Mouse (Mus musculus) heart, embryonic 11.5 days (tissue): ENCODE results near the gene Elovl7. TPM values are rescaled to one million over a fixed set of nuclear protein-coding genes. Genes with fewer than 3 reads are reported as not detected.
A peak's percentile ranks its signal among the peaks of the same experiment; 100 is the strongest.

Experiments
- ATAC-seq: fragments of 200-750 bp; cut with Nextera tagmentation; replicated peaks from 2 replicates; pipeline ENCODE4 v1.8.0; 2017; ENCODE audit warnings: moderate library complexity; ENCODE audit not compliant: insufficient number of reproducible peaks, low FRiP score, low TSS enrichment
- H3K27ac ChIP-seq: fragments of 300-500 bp; sonication (generic); 2 replicates; pipeline ENCODE4 v1.5.1; 2014; ENCODE audit warnings: mild to moderate bottlenecking, low read depth, low read length
- H3K27me3 ChIP-seq: fragments of 300-500 bp; sonication (generic); 2 replicates; pipeline ENCODE4 v1.6.1; 2014; ENCODE audit warnings: mild to moderate bottlenecking, low read length, mixed read lengths; ENCODE audit not compliant: control insufficient read depth, insufficient read depth
- H3K36me3 ChIP-seq: fragments of 300-500 bp; sonication (generic); 2 replicates; pipeline ENCODE4 v1.6.1; 2014; ENCODE audit warnings: mild to moderate bottlenecking, low read length, moderate library complexity, mixed read lengths; ENCODE audit not compliant: control insufficient read depth, insufficient read depth
- H3K4me1 ChIP-seq: fragments of 300-500 bp; sonication (generic); 2 replicates; pipeline ENCODE4 v1.6.1; 2014; ENCODE audit warnings: low read length; ENCODE audit not compliant: control insufficient read depth, insufficient read depth
- H3K4me2 ChIP-seq: fragments of 300-500 bp; sonication (generic); 2 replicates; pipeline ENCODE4 v1.6.1; 2014; ENCODE audit warnings: mild to moderate bottlenecking, moderate library complexity
- H3K4me3 ChIP-seq: fragments of 300-500 bp; sonication (generic); 2 replicates; pipeline ENCODE4 v1.5.1; 2014; ENCODE audit warnings: low read depth, low read length
- H3K9ac ChIP-seq: fragments of 300-500 bp; sonication (generic); 2 replicates; pipeline ENCODE4 v1.6.1; 2014; ENCODE audit warnings: mild to moderate bottlenecking, low read depth, low read length, moderate library complexity
- H3K9me3 ChIP-seq: fragments of 300-500 bp; sonication (generic); replicated peaks from 2 replicates; pipeline ENCODE4 v1.6.1; 2016; ENCODE audit warnings: low read length; ENCODE audit not compliant: control insufficient read depth
- WGBS: fragments of 180-500 bp; shearing (Covaris S2); extraction: QIAGEN DNeasy Blood & Tissue Kit; methylation state at CpG from one replicate; pipeline ENCODE4 v1.1.7; 2014; ENCODE audit not compliant: insufficient replicate concordance; 5-methylcytosine and 5-hydroxymethylcytosine counted together
- polyA plus RNA-seq: library from polyadenylated mRNA; unstranded; fragments of >200 nt; fragmentation: Nextera tagmentation; extraction: Ambion mirVana; gene quantifications from 2 replicates; pipeline ENCODE4 v1.2.1, GENCODE M21; 2014

Gene Elovl7
- polyA plus RNA-seq, result 0.96 and 1.5 TPM in 2 replicates

DNA sequence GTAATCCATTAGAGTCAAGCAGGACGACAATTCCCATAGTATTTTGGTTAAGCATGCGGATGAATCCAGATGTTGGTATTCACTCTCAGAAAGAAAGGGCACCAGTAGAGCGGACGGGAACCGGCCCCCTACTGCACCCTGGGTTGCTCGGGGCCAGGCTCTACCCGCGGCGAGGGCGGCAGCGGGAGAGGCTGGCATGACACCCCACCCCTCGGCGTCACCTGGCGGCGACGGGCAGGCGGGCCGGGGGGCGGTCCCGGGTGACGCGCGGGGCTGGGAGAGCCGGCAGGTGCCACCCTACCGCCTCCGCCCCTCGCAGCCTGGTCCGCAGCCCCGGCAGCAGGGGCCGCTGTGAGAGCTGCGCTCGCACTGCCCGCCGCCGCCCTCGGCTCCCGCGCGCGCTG, at the start of gene Elovl7:
TSS of gene Elovl7 (plus strand) at position 324 of the 404 bp plus-strand sequence.
- H3K27me3 ChIP-seq, result peaks cover 46% of the 10 kb centered on the region

DNA sequence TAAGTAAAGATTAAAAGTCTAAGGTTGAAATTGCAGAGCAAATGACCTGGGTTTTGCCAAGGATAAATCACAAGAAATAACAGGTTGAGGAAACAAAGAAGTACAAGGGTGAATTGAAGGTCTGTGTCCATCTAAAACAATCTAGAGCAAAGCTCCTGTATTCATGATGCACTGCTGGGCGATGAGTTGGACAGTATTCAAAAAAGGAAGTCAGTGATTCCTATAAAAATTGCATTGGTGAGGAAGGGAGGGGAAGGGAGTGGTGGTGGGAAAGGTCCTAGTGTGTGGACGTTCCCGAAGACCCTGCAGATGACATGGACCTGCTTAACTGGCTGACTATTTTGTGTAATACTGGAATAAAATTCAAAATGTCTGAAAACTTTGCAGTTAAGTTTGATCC, 49.6 kb upstream of the Elovl7 start:
- H3K27ac ChIP-seq, result no peak overlapping the region
- H3K4me1 ChIP-seq, result peaks cover 2% of the 10 kb centered on the region; the same call in 1 of the 2 replicates
- H3K9me3 ChIP-seq, result no peaks in the 10 kb centered on the region
- 91% methylated on average over 3 of the region's 3 CpGs for WGBS
- H3K36me3 ChIP-seq, result no peaks in the 10 kb centered on the region; the same call in 1 of the 2 replicates
- no peak overlapping the region for H3K4me2 ChIP-seq
- no peak overlapping the region for H3K4me3 ChIP-seq
- no peaks in the 10 kb centered on the region for H3K27me3 ChIP-seq
- no peak for ATAC-seq
- H3K9ac ChIP-seq, result no peak overlapping the region

More for the DNA sequence above, at the start of gene Elovl7:
- Histone ChIP-seq H3K4me3 (peak within 1 kb of the TSS; percentile 65), H3K27ac (no peak within 1 kb of the TSS), H3K9ac (peak within 1 kb of the TSS; percentile 57), H3K4me2 (peak within 1 kb of the TSS; percentile 93), H3K36me3 (no peaks in the 10 kb centered on the region), H3K4me1 (peaks cover 7% of the 10 kb centered on the region; the same call in 1 of the 2 replicates), H3K9me3 (no peaks in the 10 kb centered on the region)
- WGBS, result under 1% methylated on average over 39 of the region's 40 CpGs
- peak; percentile 82 for ATAC-seq

DNA sequence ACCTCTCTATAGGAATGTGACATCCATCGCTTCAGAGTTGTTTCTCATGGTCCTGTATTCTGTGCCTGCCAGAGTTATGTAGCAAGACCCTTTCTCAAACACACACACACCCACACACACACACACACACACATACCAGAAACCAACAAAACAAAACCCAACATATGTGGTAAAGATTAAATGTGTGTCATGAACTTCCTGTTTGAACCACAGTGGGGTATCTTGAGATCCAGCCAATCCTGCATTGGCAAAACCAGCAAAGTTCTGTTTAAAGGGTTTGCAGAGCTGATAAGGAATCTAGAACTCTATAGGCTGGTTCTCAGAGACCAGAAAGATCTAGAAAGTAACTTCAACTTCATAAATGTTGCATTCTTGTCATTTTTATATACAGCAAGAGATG, 44.2 kb upstream of the Elovl7 start:
- WGBS, result 92% methylated on average over 1 of the region's 1 CpGs
- Histone ChIP-seq H3K9ac (no peak overlapping the region), H3K27ac (no peak overlapping the region), H3K4me1 (no peaks in the 10 kb centered on the region), H3K27me3 (no peaks in the 10 kb centered on the region), H3K36me3 (no peaks in the 10 kb centered on the region; the same call in 1 of the 2 replicates), H3K9me3 (no peaks in the 10 kb centered on the region), H3K4me3 (no peak overlapping the region), H3K4me2 (no peak overlapping the region)
- ATAC-seq, result no peak

- ATAC-seq, result no peak
- H3K9me3 ChIP-seq, result no peaks in the 10 kb centered on the region
- no peak overlapping the region for H3K27ac ChIP-seq
- no peaks in the 10 kb centered on the region for H3K27me3 ChIP-seq
- H3K9ac ChIP-seq, result no peak overlapping the region
- H3K4me1 ChIP-seq, result no peaks in the 10 kb centered on the region
- H3K36me3 ChIP-seq, result peaks cover 2% of the 10 kb centered on the region; the same call in 1 of the 2 replicates
- H3K4me2 ChIP-seq, result no peak overlapping the region
- no peak overlapping the region for H3K4me3 ChIP-seq
- WGBS, result 76% methylated on average over 8 of the region's 8 CpGs
Measured at GRCm38 (mm10) chr13:108170511-108170910, 43.7 kb upstream of the Elovl7 start.

DNA sequence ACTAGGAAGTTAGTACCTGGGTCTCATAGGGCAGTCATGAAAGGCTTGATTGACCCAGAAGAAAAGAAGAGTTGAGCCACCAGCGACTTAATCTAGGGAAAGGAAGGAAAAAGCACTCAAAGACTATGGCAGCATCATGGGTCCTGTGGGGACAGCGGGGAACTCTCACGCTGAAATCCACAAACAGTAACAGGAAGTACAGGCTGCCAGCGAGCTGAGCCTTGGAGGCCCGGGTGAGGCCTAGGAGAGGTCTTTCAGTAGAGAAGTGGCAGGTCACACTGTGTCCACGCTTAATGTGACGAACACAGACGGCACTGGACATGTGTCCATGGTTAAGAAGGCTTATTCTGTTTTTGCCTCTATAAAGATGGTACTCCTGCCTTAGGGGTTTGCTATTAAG, 34.6 kb upstream of the Elovl7 start:
- H3K9me3 ChIP-seq, result no peaks in the 10 kb centered on the region
- WGBS, result 82% methylated on average over 8 of the region's 8 CpGs
- no peak overlapping the region for H3K4me3 ChIP-seq
- H3K27ac ChIP-seq, result no peak overlapping the region
- no peak overlapping the region for H3K9ac ChIP-seq
- ATAC-seq, result no peak
- no peaks in the 10 kb centered on the region for H3K27me3 ChIP-seq
- no peaks in the 10 kb centered on the region for H3K4me1 ChIP-seq
- peaks cover 5% of the 10 kb centered on the region; the same call in 1 of the 2 replicates for H3K36me3 ChIP-seq
- H3K4me2 ChIP-seq, result no peak overlapping the region

GRCm38 (mm10) chr13:108180821-108181220, 33.4 kb upstream of the Elovl7 start:
- Histone ChIP-seq H3K36me3 (peaks cover 8% of the 10 kb centered on the region), H3K4me2 (no peak overlapping the region), H3K27me3 (no peaks in the 10 kb centered on the region), H3K27ac (no peak overlapping the region), H3K4me1 (no peaks in the 10 kb centered on the region), H3K9ac (no peak overlapping the region), H3K9me3 (no peaks in the 10 kb centered on the region), H3K4me3 (no peak overlapping the region)
- ATAC-seq, result no peak
- WGBS, result 74% methylated on average over 5 of the region's 5 CpGs

- H3K4me1 ChIP-seq, result no peaks in the 10 kb centered on the region
Measured at GRCm38 (mm10) chr13:108184743-108185255, 29.4 kb upstream of the Elovl7 start.

GRCm38 (mm10) chr13:108185530-108185929, 28.7 kb upstream of the Elovl7 start:
- ATAC-seq, result no peak
- no peak overlapping the region for H3K4me3 ChIP-seq
- H3K9ac ChIP-seq, result no peak overlapping the region
- H3K36me3 ChIP-seq, result peaks cover 8% of the 10 kb centered on the region
- no peaks in the 10 kb centered on the region for H3K27me3 ChIP-seq
- H3K9me3 ChIP-seq, result no peaks in the 10 kb centered on the region
- WGBS, result 81% methylated on average over 3 of the region's 3 CpGs
- no peaks in the 10 kb centered on the region for H3K4me1 ChIP-seq
- H3K27ac ChIP-seq, result no peak overlapping the region
- H3K4me2 ChIP-seq, result no peak overlapping the region

More at GRCm38 (mm10) chr13:108184743-108185255, 29.4 kb upstream of the Elovl7 start:
- ATAC-seq, result no peak
- Histone ChIP-seq H3K9me3 (no peaks in the 10 kb centered on the region), H3K4me2 (no peak overlapping the region), H3K27me3 (no peaks in the 10 kb centered on the region), H3K36me3 (peaks cover 8% of the 10 kb centered on the region), H3K9ac (no peak overlapping the region), H3K4me3 (no peak overlapping the region), H3K27ac (no peak overlapping the region)

DNA sequence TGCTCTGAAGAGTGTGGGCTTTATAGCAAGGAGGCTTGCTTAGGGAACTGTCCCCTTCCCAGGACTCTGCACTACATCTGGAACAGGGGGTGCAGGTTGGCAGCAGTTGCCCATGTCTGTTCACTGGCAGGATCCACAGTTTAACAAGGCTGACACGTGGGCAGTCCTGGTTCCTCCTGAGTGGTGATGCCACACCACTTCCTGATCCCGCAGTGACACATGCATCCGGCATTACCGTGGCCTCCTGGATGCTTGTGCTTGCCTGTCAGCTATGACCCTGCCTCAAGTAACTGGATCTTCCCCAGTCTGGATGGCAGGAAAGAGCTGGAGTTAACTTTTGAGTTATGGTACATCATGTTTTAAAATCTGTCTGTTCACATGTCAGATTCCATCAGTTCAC, 26.2 kb upstream of the Elovl7 start:
- Histone ChIP-seq H3K9ac (no peak overlapping the region), H3K9me3 (no peaks in the 10 kb centered on the region), H3K4me2 (no peak overlapping the region), H3K4me3 (no peak overlapping the region), H3K27me3 (no peaks in the 10 kb centered on the region), H3K27ac (no peak overlapping the region), H3K36me3 (peaks cover 8% of the 10 kb centered on the region), H3K4me1 (no peaks in the 10 kb centered on the region)
- no peak for ATAC-seq
- 93% methylated on average over 4 of the region's 4 CpGs for WGBS
